Mouse (Mus musculus): ENCODE measurements at regions not wholly inside any gene's neighbourhood (a gene's known extent, or its start where the extent isn't known, plus 50 kb on each side); places are given as distances from the start of the nearest gene placed in this dataset.

- no peak for ATAC-seq (replicated peaks; ENCODE audit: insufficient number of reproducible peaks, low FRiP score, low TSS enrichment, low read depth)
- no peaks in the 10 kb centered on the region for H3K36me3 ChIP-seq (replicated peaks; ENCODE audit: control insufficient read depth, insufficient read depth, low read depth, low read length)
- WGBS = 84% methylated on average over 2 of the region's 2 CpGs
- H3K9ac ChIP-seq (replicated peaks; ENCODE audit: low read length) = no peak overlapping the region
- H3K27me3 ChIP-seq (ENCODE audit: control insufficient read depth, insufficient read depth, low read length) = no peaks in the 10 kb centered on the region
- H3K4me3 ChIP-seq (ENCODE audit: low read depth, low read length) = no peak overlapping the region
- H3K4me1 ChIP-seq (ENCODE audit: control insufficient read depth, insufficient read depth, low read length) = no peaks in the 10 kb centered on the region; the same call in 1 of the 2 replicates
- no peak overlapping the region for H3K27ac ChIP-seq (replicated peaks; ENCODE audit: low read depth, low read length)
- no peak overlapping the region for H3K4me2 ChIP-seq (ENCODE audit: low read depth, low read length)
- DNase-seq (ENCODE audit: low spot score) = no peak
- no peaks in the 10 kb centered on the region for H3K9me3 ChIP-seq (replicated peaks; ENCODE audit: control insufficient read depth, low read length)
Observed at GRCm38 (mm10) chr14:70839126-70839525, 239.5 kb upstream of the Fam160b2 start.

- no peaks in the 10 kb centered on the region for H3K27me3 ChIP-seq (ENCODE audit: control insufficient read depth, insufficient read depth, low read length)
- H3K36me3 ChIP-seq (replicated peaks; ENCODE audit: control insufficient read depth, insufficient read depth, low read depth, low read length) = no peaks in the 10 kb centered on the region
- no peak overlapping the region for H3K4me3 ChIP-seq (ENCODE audit: low read depth, low read length)
- H3K4me2 ChIP-seq (ENCODE audit: low read depth, low read length) = no peak overlapping the region
- H3K9me3 ChIP-seq (replicated peaks; ENCODE audit: control insufficient read depth, low read length) = no peaks in the 10 kb centered on the region
- no peaks in the 10 kb centered on the region; the same call in 1 of the 2 replicates for H3K4me1 ChIP-seq (ENCODE audit: control insufficient read depth, insufficient read depth, low read length)
- no peak overlapping the region for H3K27ac ChIP-seq (replicated peaks; ENCODE audit: low read depth, low read length)
- DNase-seq (ENCODE audit: low spot score) (no peak), ATAC-seq (replicated peaks; ENCODE audit: insufficient number of reproducible peaks, low FRiP score, low TSS enrichment, low read depth) (no peak)
- no peak overlapping the region for H3K9ac ChIP-seq (replicated peaks; ENCODE audit: low read length)
- 11% methylated on average over 6 of the region's 6 CpGs for WGBS
Observed at GRCm38 (mm10) chr14:70837528-70837927, 237.9 kb upstream of the Fam160b2 start.

GRCm38 (mm10) chr14:70833238-70833637, 233.6 kb upstream of the Fam160b2 start:
- 46% methylated on average over 5 of the region's 5 CpGs for WGBS
- no peak overlapping the region for H3K4me2 ChIP-seq (ENCODE audit: low read depth, low read length)

GRCm38 (mm10) chr14:70832462-70833212, 233.0 kb upstream of the Fam160b2 start:
- H3K27me3 ChIP-seq (ENCODE audit: control insufficient read depth, insufficient read depth, low read length) = no peaks in the 10 kb centered on the region
- no peaks in the 10 kb centered on the region; the same call in 1 of the 2 replicates for H3K4me1 ChIP-seq (ENCODE audit: control insufficient read depth, insufficient read depth, low read length)
- WGBS = 72% methylated on average over 16 of the region's 16 CpGs
- no peaks in the 10 kb centered on the region for H3K36me3 ChIP-seq (replicated peaks; ENCODE audit: control insufficient read depth, insufficient read depth, low read depth, low read length)
- H3K4me3 ChIP-seq (ENCODE audit: low read depth, low read length) = no peak overlapping the region
- H3K4me2 ChIP-seq (ENCODE audit: low read depth, low read length) = no peak overlapping the region
- H3K9ac ChIP-seq (replicated peaks; ENCODE audit: low read length) = no peak overlapping the region
- H3K27ac ChIP-seq (replicated peaks; ENCODE audit: low read depth, low read length) = no peak overlapping the region
- DNase-seq (ENCODE audit: low spot score) (no peak), ATAC-seq (replicated peaks; ENCODE audit: insufficient number of reproducible peaks, low FRiP score, low TSS enrichment, low read depth) (no peak)
- H3K9me3 ChIP-seq (replicated peaks; ENCODE audit: control insufficient read depth, low read length) = no peaks in the 10 kb centered on the region

More at GRCm38 (mm10) chr14:70833238-70833637, 233.6 kb upstream of the Fam160b2 start:
- Histone ChIP-seq H3K4me1 (ENCODE audit: control insufficient read depth, insufficient read depth, low read length) (no peaks in the 10 kb centered on the region; the same call in 1 of the 2 replicates), H3K27me3 (ENCODE audit: control insufficient read depth, insufficient read depth, low read length) (no peaks in the 10 kb centered on the region), H3K36me3 (replicated peaks; ENCODE audit: control insufficient read depth, insufficient read depth, low read depth, low read length) (no peaks in the 10 kb centered on the region), H3K9ac (replicated peaks; ENCODE audit: low read length) (no peak overlapping the region), H3K9me3 (replicated peaks; ENCODE audit: control insufficient read depth, low read length) (no peaks in the 10 kb centered on the region), H3K27ac (replicated peaks; ENCODE audit: low read depth, low read length) (no peak overlapping the region), H3K4me3 (ENCODE audit: low read depth, low read length) (no peak overlapping the region)
- DNase-seq (ENCODE audit: low spot score) = no peak
- no peak for ATAC-seq (replicated peaks; ENCODE audit: insufficient number of reproducible peaks, low FRiP score, low TSS enrichment, low read depth)

- WGBS = 66% methylated on average over 3 of the region's 3 CpGs
- H3K4me1 ChIP-seq (ENCODE audit: control insufficient read depth, insufficient read depth, low read length) = no peaks in the 10 kb centered on the region
- DNase-seq (ENCODE audit: low spot score) = peak; percentile 27
- no peaks in the 10 kb centered on the region for H3K27me3 ChIP-seq (ENCODE audit: control insufficient read depth, insufficient read depth, low read length)
- H3K36me3 ChIP-seq (replicated peaks; ENCODE audit: control insufficient read depth, insufficient read depth, low read depth, low read length) = no peaks in the 10 kb centered on the region
- no peak overlapping the region for H3K4me3 ChIP-seq (ENCODE audit: low read depth, low read length)
- H3K9me3 ChIP-seq (replicated peaks; ENCODE audit: control insufficient read depth, low read length) = no peaks in the 10 kb centered on the region
- no peak overlapping the region for H3K9ac ChIP-seq (replicated peaks; ENCODE audit: low read length)
- no peak overlapping the region for H3K27ac ChIP-seq (replicated peaks; ENCODE audit: low read depth, low read length)
- ATAC-seq (replicated peaks; ENCODE audit: insufficient number of reproducible peaks, low FRiP score, low TSS enrichment, low read depth) = no peak
- H3K4me2 ChIP-seq (ENCODE audit: low read depth, low read length) = no peak overlapping the region
Observed at GRCm38 (mm10) chr14:70832042-70832441, 232.4 kb upstream of the Fam160b2 start.
